Mouse (Mus musculus) spleen, adult 12 weeks (tissue): ENCODE results near the gene Pitpnm1.
A peak's percentile ranks its signal among the peaks of the same experiment; 100 is the strongest.

Experiments used
- DNase-seq: peaks from one replicate; pipeline ENCODE4 v3.0.0; 2022; ENCODE audit warnings: low spot score

Pitpnm1 gene

DNA sequence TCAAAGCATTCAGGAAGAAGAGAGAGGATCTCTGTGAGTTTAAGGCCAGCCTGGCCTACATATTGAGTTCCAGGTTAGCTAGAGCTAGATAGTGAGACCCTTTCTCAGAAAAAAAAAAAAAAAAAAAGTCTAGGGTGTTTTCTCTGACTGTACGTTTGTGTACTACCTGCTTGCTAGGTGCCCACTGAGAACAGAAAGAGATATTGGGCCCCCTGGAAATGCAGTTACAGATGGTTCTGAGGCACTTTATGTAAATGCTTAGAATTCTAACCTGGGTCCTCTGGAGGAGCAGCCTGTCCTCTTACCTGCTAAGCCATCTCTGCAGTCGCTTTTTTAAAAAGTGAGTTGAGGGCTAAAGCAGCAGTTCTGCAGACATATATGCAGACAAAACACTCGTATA lies 4.0 kb upstream of the Pitpnm1 start:
- DNase-seq = no peak

DNA sequence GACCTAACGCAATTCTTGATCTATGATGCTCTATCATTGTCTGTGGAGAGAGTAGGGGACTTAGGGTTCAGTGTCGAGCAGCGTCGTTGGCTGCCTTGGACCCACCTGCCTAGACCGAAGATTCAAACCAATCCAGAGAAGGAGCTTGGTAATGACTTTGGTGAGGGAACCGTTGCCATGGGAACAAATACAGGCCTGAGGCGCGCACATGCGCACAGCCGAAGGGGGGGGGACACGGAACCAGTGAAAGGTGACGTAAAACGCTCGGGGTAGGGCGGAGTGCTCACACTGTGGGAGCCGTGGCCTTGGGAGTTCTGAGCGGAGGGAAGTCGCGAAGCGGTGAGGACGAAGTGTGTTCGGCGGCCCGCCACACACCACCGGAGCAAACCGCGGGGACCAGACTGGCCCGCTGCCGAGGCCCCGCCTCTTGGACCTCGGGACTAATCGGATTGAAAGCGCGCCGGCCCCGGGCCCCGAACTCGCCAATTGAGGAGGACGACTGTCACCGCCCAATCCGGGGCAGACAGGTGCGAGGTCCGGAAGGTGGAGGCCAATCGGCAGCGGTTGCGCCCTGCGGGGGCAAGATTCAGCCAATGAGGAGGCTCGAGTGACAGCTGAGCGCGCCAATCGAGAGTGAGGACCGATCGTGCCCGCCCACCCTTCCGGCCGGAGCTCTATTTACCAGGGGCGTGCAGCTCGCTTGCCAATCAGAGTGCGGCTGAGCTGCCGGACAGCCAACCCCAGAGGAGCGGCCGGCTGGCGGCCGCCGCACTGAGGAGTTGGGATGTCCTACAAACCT lies 3.0 kb upstream of the Pitpnm1 start, which contains the start of gene Cdk2ap2:
TSS of gene Cdk2ap2 (plus strand) at position 541 of the 799 bp plus-strand sequence.
- peak; percentile 99 for DNase-seq

DNA sequence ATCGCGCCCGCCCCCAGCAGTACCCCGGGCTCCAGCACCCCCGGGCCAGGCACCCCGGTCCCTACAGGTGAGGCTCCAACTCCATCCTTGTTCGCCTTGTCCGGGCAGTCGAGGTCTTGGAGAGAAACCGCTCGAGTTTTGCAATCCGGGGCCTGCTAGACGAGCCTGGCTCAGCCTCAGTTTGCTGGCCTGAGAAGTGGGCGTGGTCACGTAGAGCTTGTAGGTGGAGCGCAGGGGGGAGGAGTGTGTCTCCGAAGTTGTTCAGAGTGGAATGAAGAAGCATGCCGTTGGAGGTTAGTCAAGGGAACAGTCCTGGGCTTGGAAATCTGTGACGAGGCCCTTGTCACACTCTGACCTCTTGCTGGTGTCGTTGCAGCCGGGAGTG lies 2.4 kb upstream of the Pitpnm1 start:
- DNase-seq = no peak

DNA sequence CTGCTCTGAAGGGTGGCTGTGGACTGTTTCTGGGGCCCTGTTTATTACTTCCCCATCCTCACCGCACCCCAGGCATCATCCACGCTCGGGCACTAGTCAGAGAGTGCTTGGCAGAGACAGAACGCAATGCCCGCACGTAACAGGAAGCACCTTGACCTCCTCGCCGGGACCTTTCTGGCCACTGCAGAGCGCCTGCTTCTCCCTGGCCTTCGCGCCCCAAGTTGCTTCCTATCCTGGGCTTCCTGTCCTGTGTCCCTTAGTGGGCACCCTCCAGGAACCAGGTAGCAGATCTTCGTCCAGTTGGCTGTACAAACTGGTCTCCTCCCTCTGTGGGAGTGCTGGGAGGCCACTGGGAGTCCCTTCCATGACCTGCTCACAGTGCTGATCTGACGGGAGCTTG lies 1.4 kb upstream of the Pitpnm1 start:
- no peak for DNase-seq

DNA sequence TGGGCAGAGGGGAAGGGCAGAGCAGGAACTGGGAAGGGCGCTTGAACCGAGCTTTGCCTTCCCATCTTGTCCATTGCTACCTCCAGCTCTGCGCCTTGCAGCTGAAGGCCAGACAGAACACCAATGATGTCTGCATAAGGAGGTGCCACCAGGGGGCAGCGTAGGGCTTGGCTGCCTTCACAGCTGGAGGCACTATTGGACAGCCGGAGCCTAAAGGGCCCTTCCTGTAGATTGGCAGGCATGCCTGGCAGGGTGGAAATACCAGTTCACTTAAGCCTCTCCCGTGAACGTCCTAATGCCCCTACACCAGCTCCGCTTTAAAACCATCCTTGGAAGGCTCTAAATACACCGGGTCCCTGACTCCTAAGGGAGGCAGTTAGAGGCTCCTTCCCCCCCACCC lies 742 bp upstream of the Pitpnm1 start:
- peak; percentile 90 for DNase-seq

DNA sequence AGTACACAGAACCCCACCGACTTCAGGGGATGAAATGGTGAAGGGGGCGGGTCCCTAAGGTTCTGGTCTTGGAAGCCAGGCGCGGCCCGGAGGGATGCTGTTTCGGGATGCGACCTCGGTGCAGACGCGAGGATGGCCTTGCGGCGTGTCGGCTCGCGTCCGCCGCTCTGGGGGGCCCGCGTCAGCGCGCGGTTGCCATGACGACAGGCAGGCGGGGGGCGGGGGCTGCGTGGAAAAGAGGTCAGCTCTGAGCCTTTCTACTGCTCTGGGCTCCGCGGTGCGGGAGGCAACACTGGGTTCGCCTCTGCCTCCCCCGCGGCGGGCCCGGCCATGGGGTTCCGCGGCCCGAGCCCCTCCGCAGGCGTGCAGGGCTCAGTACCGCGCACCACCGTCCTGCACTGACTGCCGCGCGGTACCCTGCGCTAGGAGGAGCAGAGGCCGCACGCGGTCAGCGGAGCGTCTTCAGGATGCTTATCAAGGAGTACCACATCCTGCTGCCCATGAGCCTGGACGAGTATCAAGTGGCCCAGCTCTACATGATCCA lies 992 bp downstream of the Pitpnm1 start:
- DNase-seq = peak; percentile 23

DNA sequence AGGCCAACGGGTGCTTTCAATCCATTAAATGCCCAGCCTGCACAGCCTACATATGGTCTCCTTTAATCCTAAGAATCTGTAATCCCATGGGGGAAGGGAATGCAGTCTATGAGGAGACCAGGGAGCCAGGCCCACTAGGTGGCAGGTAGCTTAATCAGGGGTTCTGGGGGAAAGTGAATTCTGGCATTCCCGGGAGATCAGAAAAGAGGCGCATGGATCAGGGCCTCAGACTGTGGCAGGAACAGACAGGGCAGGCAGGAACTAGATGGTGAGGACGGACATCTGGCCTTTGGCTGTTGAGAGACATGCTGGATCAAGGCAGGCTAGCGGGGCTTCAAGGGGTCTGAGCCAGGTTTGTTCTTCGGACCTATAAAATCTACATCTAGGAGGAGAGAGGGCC lies 1.7 kb downstream of the Pitpnm1 start:
- DNase-seq = no peak

DNA sequence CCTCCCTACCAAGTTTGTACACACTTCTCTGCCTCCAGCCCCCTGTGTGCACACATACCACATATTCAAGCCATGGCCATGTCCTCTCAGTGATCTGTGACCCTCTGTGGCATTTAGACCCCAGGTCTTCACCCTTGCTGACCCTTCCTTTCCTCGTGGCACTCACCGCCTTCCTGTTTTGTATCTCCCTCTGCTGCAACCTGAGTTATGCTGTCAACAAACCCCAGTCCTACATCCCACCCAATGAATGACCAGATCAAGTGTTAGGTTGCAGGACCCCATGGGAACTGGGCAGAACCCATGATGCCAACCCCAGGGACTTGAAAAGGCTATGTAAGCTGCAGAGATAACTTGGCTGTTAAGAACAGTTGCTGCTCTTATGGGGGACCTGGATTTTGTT lies 2.3 kb downstream of the Pitpnm1 start:
- no peak for DNase-seq

DNA sequence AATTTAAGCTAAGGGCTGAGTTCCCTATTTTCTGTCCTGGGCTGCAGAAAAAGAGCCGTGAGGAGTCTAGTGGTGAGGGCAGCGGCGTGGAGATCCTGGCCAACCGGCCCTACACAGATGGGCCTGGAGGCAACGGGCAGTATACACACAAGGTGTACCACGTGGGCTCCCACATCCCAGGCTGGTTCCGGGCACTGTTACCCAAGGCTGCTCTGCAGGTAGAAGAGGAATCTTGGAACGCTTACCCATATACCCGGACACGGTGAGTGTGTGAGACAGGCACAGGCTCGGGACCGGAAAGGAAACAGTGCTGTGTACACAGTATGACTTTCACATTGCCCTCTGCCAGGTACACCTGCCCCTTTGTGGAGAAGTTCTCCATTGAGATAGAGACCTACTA lies 2.8 kb downstream of the Pitpnm1 start:
- no peak for DNase-seq

DNA sequence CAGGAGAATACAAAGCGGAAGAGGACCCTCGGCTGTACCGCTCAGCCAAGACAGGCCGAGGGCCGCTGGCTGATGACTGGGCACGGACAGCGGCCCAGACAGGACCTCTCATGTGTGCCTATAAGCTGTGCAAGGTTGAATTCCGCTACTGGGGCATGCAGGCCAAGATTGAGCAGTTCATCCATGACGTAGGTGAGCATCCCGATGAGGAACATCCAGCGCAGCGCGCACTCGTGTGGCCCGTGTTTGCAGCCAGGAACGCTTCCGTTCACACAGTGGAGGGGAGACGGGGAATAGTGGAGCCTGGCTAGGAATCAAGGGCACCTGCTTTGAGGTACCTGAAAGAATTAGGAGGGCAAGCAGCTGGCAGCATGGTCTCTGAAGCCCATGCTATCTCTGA lies 3.5 kb downstream of the Pitpnm1 start:
- no peak for DNase-seq

DNA sequence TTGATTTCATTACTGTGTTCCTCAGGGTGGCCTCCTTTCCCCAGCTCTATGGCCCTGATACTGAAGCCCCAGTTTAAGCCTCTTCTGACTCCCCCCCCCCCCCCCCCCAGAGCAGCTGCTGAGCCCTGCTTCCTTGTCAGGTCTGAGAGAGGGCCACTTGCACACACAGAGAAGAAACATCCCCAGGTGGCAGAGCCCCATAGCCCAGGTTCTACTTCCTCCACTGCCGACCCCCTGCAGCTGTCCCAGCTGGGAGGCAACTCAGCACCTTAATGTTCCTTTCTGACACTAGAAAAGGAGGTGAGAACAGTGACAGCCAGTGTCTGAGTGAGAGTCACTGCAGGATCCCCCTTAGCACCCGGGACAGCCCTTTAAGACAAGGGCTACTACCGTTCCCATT lies 4.0 kb downstream of the Pitpnm1 start:
- DNase-seq = no peak

DNA sequence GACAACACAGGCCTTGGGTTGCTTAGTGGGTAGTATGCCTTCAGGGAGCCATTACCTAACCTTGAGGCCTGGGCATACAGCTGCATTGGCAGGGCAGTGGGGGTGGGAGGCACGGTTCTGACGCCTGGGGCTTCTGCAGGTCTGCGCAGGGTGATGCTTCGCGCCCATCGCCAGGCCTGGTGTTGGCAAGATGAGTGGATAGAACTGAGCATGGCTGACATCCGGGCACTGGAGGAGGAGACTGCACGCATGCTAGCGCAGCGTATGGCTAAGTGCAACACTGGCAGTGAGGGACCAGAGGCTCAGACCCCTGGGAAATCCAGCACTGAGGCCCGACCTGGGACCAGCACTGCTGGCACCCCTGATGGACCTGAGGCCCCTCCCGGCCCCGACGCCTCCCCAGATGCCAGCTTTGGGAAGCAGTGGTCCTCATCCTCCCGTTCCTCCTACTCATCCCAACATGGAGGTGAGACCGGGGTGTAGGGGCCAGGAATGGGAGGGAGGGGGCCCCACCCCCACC lies 4.9 kb downstream of the Pitpnm1 start:
- DNase-seq = no peak

DNA sequence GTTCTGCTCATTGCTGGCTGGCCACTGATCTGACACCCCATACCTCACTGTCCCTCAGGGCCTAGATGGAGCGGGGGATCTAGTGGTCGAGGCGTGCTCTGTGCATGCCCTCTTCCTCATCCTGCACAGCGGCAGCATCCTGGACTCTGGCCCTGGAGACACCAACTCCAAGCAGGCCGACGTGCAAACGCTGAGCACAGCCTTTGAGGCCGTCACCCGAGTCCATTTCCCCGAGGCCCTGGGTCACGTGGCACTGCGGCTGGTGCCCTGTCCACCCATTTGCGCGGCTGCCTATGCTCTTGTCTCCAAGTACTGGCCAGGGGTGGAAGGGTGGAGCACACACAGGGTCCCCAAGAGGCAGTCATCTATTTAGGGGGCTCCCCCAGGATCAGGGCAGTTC lies 6.9 kb downstream of the Pitpnm1 start:
- DNase-seq = no peak

DNA sequence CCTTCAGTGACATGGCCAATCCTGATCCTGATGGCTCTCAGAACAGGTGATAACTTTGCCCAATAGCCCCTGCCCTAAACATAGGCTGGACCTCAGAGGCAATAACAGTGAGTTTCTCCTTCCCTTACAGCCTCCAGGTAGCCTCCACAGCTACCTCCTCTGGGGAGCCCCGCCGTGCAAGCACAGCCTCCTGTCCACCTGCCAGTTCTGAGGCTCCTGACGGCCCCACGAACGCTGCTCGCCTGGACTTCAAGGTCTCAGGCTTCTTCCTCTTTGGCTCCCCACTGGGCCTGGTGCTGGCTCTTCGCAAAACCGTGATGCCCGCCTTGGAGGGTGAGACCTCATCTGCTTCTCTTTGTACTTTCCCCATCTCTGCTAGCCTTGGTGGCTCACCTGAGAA lies 8.7 kb downstream of the Pitpnm1 start:
- no peak for DNase-seq

DNA sequence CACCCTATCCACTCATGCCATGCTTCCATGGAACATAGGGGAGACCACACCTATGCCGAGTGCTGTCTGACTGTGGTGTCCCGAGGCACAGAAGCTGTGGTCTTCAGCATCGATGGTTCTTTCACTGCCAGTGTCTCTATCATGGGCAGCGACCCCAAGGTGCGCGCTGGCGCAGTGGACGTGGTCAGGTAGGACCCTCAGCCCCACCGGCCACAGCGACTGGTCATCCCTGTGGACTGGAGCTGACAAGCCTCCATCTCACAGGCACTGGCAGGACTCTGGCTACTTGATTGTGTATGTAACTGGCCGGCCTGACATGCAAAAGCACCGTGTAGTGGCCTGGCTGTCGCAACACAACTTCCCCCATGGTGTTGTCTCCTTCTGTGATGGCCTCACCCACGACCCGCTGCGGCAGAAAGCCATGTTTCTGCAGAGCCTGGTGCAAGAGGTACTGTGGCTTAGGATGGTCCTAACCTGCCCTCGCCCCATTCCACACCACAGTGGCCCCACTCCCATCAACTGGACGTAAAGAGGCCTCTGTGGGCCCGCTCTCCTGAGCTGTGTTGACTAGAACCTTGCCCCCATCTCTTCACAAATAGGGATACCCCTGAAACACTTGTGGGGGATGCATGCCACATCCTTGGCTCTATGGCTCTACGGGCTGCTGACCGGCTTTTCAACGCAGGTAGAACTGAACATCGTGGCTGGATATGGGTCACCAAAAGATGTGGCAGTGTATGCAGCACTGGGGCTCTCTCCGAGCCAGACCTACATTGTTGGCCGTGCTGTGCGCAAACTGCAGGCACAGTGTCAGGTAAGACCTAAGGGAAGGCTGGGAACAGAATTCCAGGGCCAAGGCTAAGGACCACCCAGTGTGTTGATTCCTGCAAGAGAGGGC lies 12.5 kb downstream of the Pitpnm1 start:
- DNase-seq = no peak

DNA sequence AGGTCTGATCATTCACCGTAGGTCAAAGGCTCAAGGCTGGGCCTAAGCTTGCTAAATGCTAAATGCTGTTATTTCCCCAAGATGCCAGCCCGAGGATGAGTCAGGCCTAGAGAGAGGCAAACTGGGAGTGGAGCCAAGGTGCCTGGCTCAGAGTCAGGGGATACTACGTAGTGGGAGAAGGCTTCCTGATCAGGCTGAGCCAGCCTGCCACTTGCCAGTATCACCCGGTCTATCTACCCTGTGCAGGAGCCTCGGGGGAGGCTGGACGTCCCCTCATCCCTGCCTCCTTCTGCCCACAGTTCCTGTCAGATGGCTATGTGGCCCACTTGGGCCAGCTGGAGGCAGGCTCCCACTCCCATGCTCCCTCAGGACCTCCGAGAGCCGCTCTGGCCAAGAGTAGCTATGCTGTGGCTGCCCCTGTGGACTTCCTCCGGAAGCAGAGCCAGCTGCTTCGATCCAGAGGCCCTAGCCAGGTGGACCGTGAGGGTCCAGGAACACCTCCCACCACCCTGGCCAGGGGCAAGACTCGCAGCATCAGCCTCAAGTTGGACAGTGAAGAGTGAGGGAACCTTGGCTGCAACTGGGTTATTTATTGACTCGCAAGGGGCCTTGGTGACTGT lies 13.5 kb downstream of the Pitpnm1 start:
- peak; percentile 85 for DNase-seq

DNA sequence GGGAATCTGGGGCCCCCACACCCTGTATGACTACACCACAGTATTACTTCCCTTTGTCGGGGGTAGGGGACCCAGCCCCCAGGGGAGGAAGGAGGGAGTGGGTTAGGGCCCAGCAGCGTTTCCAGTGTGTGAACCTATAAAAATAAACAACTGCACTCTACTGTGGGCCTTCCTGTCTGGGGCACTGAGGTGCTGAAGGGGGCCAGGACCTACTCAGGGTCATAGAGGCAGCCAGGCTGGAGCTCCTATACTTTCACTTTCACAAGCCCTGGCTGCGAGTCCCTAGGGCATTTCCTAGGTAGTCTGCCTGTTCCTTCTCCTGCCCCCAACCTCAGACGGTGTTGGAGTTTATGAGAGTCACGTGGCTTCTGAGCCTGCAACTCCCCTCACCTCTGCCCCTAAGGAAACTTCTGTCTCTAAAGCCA lies 14.0 kb downstream of the Pitpnm1 start:
- peak; percentile 53 for DNase-seq

DNA sequence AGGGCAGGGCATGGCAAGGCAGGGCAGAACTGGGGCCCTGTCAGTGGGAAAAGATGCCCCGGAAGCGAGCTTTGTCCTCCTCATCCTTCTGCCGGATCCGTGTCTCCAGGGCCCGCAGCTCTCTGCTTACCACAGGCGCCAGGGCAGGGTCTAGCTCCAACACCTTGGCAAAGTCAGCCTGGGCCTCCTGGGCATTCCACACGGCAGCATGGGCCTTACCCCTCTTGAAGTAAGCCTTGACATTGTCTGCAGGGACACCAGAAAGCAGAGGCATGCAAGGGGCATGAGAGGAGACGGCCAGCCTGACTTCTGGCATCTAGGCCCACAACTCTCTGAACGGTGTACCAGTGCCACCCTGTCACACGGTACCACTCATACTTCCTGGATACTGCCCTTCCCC lies 14.8 kb downstream of the Pitpnm1 start:
- no peak for DNase-seq

DNA sequence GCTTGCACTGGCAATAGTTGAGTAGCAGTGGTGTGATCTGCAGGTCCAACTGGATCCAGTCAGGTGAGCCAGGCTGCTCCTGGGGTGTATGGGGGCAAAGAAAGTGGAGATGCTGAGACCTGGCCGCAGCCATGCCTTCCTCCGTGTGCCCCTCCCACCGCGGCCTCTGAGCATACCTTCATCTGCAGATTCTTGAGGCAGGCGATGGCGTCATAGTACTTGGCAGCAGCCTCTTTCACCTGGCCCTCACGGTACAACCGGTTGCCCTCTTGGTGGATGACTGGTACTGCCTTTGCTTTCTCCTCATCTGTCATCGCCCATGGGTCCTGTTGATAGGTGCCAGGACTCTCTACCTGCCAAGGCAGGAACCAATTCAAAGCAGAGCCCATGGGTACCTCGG lies 15.3 kb downstream of the Pitpnm1 start:
- DNase-seq = no peak

DNA sequence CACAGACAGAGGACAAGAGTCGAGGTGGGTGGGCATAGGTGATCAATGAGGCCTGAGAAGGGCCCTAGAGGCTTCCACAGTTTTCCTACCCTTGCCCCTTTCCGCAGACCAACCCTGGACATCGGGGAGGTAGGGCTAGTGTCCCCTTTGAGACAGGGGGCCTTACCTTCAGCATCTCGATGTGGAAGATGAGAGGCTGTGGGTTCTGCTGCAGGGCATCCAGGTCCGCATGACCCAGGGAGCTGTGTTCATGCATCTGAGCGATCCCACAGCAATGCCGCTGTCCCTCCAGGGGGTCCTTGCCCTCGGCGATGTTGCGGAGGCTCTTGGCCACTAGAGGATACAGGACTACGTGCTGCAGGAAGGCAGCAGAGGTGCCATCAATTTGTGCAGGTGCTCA lies 16.0 kb downstream of the Pitpnm1 start:
- no peak for DNase-seq

DNA sequence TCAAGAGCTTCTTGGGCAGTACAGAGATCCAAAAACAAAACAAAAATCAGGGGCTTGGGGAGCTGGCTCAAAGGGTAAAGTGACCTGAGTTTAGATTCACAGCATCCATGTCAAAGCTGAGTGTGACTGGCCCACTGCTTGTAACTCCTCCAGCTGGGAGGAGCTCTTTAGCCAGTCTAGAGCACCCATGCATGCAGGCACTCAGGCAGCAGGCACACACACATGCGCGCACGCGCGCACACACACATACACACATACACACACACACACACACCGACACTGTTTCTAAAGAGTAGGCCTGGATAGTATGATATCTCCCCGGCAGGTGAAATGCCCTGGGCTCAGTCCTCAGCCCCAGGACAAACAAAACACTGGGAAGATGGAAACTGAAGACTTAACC lies 17.2 kb downstream of the Pitpnm1 start:
- no peak for DNase-seq

DNA sequence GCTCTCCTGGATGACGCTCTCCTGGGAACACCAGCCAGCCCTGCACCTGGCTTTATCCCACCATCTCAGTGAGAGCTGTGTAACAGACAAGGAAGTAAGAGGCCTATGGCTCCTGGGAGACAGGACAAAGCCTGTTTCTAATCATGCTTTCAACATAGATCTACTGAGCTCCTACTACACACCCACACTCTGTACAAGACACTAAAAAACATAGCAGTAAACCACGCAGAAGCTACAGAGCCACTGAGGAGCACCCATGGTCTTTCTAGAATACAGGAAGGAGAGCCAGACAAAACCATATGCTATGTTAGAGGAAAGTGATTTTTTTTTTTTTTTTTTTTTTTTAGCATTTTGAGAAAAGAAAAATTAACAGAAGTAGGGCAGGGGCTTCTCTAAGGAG lies 18.6 kb downstream of the Pitpnm1 start:
- DNase-seq = no peak
